Mouse (Mus musculus) left cerebral cortex, postnatal 10 days (tissue): ENCODE results near the gene Tnrc18. TPM values are rescaled to one million over a fixed set of nuclear protein-coding genes. Genes with fewer than 3 reads are reported as not detected.
"Not testable (repeated sequence)": the region's sequence is repeated elsewhere in the genome, so short reads cannot be mapped to it uniquely, and the experiment has no call there.

Experiments
- DNase-seq, 2 experiments: peaks; one replicate each; pipeline ENCODE4 v3.0.0; 2021 to 2022; ENCODE audit warnings: low spot score in 2 of 2, mixed read lengths in 1 of 2; ENCODE audit errors: extremely low spot score in 1 of 2
- intact Hi-C: fragments of 180-260 bp; cut with DNase I; formaldehyde crosslinking; loops from one replicate; pipeline ENCODE4 v1.15.1; 2025
- total RNA-seq, 2 experiments: library from RNA; stranded (reverse); gene quantifications; 2 replicates each; pipeline ENCODE4 v1.2.3; 2021

Gene Tnrc18
- total RNA-seq: 100 to 1,000 TPM; 166 to 177 TPM

DNA sequence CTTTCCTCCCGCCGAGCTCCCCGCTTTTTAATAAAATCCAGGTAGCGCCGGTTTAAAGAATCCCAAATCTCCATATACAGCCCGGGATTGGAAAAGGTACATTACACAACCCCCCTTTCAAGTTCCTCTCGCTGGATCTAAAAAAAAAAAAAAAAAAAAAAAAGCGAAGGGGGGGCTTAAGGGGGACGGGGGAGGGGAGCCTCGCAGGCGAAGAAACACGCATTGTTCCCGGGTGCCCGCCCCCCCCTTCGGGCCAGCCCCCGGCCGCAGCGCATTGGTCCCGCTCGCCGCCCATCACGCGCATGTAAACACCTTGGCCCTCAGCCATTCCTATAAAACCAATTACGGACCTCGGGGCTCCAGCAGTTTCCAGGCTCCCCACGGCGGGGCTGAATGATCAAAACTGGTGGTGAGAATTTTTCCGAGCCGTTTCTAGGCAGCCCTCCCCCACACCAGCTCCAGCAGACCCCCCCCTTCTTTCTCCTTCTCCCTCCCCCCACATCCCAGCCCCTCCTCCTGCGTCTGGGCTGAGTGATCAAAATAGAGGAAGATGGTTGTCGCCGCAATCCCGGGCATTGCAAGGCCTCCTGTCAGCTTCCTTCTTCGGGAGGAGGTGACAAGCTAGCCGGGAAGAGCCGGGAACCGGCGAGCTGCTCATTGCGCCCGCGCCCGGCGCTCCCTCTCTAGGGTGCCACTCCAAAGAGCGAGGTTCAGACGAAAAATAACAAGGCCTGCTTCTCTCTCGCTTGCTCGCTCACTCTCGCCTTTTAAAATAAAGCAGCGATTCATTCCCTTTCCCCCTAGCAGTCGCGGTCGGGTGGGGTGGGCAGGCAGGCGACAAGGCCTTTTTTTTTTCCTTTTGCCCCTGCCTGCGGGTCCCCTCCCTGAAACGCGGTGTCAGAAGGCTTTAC, at the start of gene Tnrc18:
Gene Tnrc18, minus strand, starts transcription at position 139 of the 911 bp plus-strand sequence.
- intact Hi-C loops: loop anchor here (5.0 kb wide), 1 partner anchor 90 kb away; the partner anchor contains the start of gene Actb
- DNase-seq: peak; percentile 99 to 100

DNA sequence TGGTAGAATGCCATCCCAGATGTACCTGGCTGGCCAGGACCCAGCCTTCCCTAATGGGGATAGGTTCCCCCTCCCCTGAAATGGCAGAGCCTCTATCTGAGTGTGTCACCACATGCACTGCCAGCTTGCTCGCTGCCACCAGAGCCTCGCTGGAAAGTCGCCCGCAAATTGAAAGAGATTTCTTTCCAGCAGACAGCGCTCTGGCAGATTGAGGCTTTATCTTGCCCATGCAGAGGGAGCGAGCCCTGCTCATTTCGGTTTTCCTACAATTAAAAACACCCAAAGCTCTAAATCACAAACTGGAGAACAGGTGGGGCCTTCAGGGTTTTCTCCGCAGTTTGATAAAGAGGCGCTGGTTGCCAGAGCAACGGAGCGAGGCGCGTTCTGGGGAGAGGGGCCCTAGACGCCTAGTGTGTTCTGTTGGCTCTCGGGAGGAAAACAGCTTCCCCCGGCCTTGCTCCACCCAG, 40.3 kb upstream of the Tnrc18 start:
- peak; percentile 79 to 86 for DNase-seq
- intact Hi-C loops: loop anchor here (5.0 kb wide), 2 partner anchors 35 to 90 kb away; no protein-coding TSS in a partner anchor

DNA sequence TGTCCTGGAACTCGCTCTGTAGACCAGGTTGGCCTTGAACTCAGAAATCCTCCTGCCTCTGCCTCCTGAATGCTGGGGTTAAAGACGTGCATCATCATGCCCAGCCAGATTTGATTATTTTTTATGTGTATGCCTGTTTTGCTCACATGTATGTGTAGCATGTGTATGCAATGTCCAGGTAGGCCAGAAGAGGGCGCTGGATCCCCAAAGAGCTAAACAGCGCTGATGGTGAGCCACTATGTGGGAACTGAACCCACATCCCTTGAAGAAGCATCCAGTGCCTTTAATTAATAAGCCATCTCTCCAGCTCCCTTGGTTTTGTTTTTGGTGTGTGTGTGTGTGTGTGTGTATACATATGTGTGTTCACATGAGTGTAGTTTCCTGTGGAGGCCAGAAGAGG, 38.9 kb upstream of the Tnrc18 start:
- no peak for DNase-seq
- intact Hi-C loops: loop anchor here (5.0 kb wide), 2 partner anchors 34 to 89 kb away; no protein-coding TSS in a partner anchor

DNA sequence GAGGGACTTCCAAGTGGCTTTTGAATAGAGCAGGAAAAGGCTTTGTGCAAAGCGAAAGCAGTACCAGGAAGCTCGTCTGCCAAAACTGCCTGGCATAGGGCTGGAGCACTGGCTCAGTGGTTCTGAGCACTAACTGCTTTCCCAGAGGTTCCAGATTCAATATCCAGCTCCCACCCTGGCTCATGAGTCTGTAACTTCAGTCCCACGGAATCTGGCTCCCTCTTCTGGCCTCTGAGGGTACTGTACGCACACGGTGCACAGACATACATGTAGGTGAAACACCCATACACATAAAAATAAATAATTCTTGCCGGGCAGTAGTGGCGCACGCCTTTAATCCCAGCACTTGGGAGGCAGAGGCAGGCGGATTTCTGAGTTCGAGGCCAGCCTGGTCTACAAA, 37.4 kb upstream of the Tnrc18 start:
- intact Hi-C loops: loop anchor here (5.0 kb wide), 2 partner anchors 33 to 88 kb away; no protein-coding TSS in a partner anchor
- DNase-seq: peak; percentile 60 to 75

DNA sequence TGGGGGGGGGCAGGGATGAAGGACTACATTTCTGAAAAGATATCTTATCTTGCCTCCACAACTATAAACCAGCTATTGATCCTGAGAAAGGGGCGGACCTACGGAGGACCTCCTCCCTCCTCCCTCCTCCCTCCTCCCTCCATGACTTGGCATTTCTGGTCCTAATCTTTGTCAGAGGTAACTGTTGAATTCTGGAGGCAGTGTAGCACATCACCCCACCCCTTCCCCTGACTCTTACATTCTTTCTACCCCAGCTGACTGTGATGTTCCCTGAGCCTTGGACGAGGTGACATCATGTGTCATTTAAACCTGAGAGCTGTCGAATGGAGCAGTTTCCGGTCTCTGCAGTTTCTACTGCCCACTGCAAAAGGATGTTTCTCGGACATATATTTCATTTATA, 36.1 kb upstream of the Tnrc18 start:
- DNase-seq: no peak
- intact Hi-C loops: no loop called here

DNA sequence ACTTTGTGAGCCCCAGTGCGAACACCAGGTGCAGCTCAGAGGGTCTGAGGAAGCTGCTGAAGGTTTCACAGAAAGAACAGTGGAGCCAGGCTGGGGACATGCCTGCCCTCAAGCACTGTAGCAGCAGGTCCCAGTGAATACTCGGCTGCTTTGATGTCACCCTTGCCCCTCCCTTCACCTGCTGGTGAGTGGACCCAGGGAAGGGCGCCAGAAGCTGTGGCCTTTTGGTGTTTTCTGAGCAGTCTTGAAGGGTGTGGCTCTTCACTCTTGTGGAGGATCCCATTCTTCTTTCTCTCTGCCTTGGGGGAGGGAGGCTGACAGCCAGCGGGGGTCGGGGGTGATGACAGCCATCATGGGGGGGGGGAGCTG, 34.2 kb upstream of the Tnrc18 start:
- DNase-seq: no peak
- intact Hi-C loops: no loop called here

DNA sequence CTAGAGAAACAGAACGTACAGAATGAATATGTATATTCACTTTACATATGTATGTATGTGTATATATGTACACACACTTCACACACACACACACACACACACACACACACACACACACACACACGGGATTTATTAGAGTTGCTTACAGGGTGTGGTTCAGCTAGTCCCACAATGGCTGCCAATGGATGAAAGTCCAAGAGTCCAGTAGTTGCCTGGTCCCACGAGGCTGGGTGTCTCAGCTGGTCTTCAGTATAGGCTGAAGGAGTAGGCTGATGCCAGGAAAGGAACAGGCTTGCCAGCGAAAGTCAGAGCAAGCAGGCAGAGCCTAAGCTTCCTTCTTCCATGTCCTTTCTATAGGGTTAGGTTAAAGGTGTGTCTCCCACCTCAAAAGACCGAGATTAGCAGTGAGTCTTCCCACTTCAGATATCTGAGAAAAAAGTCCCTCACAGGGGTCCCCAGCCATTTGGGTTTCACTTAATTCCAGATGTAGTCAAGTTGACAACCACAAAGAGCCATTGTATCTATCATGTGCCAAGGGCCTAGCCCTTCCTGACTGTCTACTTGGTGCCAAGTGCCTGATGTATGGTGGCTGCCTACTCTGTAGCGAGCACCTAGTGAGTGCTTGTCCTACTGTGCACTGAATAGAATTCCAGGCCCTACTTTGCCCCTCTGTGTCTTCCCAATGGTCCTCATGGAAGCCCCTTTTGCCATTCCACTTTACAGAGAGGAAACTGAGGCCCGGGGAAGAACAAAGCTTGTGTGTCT, 33.6 kb upstream of the Tnrc18 start:
- no peak for DNase-seq
- intact Hi-C loops: no loop called here

DNA sequence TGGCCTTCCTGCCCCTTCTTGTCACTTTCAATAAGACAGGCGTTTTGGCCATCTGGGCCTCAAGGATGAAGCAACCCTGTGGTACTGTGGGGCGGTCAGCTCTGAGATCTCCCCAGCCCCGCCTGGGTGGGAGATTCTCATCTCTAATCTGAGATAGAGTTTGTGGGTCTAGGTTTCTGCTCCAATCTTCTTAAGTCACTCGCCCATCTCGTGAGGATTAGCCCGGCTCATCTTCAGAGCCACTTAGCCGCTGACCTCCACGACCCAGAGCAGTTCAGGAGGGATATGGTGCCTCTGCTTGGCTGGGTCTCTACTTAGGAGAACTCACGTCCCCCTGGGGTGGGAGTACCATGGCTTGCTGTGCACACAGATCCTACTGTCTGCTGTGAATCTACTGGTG, 33.0 kb upstream of the Tnrc18 start:
- intact Hi-C loops: no loop called here
- DNase-seq: no peak

DNA sequence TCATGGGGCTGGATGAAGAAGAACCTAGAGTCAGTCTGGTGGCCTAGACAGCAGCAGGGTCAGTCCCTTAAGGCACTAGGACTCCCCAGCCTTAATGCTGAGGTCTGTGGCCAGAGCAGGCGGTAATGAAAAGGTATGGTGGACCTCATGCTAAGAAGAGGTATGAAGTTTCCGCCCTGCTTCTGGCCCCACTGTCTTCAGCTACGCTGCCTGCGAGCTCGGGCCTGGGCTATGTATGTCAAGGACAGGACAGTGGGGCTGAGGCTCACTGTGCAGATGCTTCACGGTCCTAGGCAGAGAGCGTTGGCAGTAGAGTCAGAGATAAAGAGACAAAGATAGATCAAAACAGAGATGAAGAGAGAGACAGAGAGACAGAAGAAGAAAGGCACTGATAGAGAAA, 31.4 kb upstream of the Tnrc18 start:
- DNase-seq: no peak
- intact Hi-C loops: no loop called here

DNA sequence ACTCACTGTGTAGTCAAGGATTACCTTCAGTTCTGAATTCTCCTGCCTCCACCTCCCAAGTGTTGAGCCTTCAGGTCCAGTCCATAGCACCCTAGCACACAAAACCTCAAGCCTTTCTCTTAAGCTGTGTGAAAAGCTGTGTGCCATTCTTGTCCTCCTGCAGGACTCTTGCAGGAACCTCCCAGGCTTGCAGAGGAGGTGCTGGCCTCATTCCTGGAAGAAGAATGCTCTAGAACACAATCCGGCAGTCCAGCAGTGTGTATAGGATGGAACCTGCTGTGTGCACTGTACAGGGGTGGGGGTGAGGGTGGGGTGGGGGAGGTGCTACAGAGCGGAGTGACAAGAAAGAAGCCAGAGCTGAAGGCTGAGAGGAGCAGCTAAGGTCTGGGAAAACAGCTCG, 30.7 kb upstream of the Tnrc18 start:
- intact Hi-C loops: no loop called here
- DNase-seq: no peak

DNA sequence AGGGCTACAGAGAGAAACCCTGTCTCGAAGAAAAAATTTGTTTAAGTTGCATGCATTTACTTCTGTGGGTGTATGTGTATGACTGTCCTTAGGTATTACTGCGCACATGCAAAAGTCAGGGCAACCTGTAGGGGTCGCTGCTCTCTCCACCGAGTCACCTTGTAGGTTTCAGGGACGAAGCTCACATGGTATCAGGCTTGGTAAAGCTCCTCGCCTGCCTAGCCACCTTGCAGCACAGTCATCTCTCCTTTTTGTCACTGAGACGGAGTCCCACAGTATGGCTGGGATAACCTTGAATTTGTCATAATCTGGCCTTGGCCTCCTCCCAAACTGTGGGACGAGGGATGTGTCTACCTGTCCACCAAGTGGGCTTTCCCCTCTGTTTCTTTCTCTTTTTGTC, 27.0 kb upstream of the Tnrc18 start:
- no peak for DNase-seq
- intact Hi-C loops: loop anchor here (5.0 kb wide), 1 partner anchor 122 kb away; no protein-coding TSS in a partner anchor

DNA sequence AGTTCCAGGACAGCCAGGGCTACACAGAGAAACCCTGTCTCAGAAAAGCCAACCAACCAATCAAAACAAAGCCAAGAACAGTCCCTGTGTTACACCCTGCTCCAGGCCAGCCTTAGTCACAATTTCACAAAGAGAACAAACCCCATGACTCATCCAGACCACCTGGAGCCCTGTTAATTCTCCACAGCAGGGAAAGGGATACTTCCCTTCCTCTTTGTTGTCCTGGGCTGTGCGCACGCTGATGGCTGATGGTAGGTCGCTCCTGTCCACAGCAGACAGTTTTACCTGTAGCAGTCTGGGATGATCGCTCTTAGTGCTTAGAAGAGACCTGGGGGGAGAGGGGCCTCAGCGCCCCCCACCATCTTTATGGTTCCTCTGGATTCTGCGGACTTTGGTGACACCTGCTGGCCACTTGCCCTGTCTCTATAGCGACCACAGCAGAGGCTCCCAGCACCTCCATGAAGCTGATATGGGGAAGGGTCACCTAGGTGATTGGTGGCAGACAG, 24.7 kb upstream of the Tnrc18 start:
- intact Hi-C loops: loop anchor here (5.0 kb wide), 1 partner anchor 120 kb away; no protein-coding TSS in a partner anchor
- DNase-seq: no peak

DNA sequence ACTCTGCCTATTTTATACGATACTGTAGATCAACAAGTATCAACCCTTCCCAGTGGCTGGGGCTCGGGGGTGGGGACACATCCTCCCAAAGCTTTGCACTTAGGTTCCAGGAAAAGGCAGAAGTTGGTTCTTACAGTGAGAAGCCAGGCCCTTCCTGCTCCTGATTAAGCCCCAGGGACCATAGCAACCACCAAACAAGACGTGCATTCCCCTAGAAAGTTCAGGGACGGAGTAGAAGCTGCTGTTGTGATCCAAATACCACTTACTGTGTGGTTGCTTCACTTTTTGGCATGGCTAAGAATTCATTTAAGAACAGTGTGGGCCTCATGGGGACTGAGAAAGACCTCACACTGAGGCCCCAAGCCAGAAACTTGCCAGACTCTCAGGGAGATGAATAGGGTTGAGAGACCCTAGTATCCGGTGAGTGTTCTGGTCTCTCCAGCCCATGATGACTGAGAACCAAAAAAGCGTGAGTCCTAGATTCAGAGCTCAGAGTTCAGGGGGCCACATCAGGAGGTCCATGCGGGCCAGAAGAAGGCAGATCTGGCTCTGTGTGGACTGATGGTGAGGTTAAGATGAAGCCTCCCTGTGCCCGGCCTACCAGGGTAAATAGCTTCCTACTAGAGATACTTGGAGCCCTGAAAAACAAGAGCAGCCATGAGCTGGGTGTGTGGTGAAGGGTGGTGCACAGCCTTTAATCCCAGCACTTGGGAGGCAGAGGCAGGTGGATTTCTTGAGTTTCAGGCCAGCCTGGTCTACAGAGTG, 24.1 kb upstream of the Tnrc18 start:
- intact Hi-C loops: loop anchor here (5.0 kb wide), 1 partner anchor 119 kb away; no protein-coding TSS in a partner anchor
- DNase-seq: no peak

DNA sequence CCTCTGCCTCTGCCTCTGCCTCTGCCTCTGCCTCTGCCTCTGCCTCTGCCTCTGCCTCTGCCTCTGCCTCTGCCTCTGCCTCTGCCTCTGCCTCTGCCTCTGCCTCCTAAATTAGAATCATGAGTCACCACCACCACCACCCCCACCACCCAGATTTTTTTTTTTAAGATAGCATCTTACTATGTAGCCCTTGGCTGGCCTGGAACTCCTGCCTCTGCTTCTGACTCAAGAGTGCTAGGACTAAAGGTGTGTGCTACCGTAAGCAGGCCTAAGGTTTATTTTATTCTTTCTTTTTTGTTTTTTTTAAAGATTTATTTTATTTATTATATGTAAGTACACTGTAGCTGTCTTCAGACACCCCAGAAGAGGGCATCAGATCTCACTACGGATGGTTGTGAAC, 20.0 kb upstream of the Tnrc18 start:
- intact Hi-C loops, DNase-seq: not testable (repeated sequence)

DNA sequence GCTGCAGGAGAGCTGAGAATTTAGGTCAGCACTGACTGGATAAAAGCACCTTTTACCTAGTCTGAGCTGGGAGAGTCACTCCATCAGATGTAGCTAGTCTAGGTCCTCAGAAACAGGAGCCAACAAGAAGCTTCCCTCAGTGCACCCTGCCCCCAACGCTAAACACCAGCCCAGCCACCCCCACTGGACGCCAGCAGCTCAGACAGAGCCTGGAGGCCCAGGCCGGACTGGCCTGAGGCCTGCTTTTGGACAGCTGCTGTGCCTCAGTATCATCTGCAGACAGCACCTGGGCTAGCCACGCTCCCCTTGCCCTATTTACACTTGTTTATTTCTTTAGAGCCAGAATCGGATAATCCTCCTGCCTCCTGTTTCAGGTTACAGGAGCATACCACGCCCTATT, 19.4 kb upstream of the Tnrc18 start:
- intact Hi-C loops: no loop called here
- DNase-seq: no peak

DNA sequence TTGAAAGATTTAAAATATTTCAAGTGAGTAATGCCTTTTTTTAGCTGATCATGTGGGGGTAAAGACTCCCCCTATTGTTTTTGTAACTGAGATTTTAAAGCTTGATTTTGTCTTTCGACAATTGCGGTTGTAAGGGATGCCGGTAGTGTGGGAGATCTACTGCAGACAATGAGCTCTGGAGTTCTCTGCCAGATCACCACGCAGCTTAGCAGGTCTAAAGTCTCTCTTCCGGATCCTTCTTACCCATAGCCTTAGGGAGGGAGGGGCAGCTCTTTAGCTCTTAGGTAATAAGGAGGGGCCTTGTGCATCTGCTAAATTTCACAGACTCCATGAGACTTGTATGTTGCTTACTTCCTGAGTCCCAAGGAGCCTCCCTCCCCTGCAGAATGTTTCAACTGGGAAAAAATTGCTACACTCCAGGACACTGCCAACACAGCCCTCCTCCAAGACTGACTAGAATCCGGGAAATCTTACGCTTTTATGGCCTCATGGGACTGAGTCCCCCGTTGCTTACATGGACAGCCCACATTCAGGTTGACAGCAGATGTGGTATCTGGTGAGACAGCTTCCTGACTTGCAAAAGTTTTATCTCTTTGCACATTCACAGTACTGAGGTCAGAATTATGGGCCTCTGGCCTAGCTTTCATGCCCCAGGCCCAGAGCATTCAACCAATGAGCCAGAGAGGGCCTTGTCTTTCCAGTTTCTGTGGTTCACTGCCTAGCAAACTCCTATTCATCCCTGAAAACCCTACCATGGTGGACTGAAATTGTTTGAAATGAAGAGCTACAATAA, 16.4 kb upstream of the Tnrc18 start:
- no peak for DNase-seq
- intact Hi-C loops: no loop called here

DNA sequence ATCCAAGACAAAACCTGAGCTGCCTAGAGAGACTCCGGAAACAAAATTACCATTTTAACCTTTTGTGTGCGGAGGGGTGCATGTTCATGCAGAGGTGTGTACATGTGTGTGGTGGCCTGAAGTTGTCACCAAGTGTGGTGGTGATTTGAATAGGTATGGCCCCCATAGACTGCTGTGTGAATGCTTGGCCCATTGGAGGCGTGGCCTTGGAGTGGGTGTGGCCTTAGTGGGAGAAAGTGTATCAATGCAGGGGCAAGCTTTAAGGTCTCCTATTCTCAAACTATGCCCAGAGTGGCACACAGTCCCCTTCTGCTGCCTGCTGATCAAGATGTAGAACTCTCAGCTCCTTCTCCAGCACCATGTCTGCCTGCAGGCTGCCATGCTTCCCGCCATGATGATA, 8.7 kb upstream of the Tnrc18 start:
- no peak for DNase-seq
- intact Hi-C loops: no loop called here

DNA sequence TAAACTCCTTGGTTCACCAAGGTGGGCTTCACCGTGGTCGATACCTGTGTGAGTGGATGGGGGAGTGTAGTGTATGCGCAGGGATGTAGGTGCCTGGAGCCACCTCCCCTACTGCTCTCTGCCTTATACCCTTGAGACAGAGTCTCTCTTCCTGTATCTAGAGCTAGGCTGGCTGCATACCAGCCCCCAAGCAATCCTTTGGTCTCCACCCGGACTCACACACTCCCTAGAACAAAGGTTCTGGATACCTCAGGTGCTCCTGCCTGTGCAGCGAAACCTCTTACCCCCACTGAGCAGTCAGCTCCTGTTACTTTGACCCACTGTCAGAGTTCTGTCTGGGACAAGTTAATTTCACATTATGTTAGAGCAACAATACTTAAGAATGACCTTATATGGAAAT, 8.2 kb upstream of the Tnrc18 start:
- no peak for DNase-seq
- intact Hi-C loops: no loop called here
